Mouse (Mus musculus): ENCODE measurements around the gene Stab1.

Gene Stab1

DNA sequence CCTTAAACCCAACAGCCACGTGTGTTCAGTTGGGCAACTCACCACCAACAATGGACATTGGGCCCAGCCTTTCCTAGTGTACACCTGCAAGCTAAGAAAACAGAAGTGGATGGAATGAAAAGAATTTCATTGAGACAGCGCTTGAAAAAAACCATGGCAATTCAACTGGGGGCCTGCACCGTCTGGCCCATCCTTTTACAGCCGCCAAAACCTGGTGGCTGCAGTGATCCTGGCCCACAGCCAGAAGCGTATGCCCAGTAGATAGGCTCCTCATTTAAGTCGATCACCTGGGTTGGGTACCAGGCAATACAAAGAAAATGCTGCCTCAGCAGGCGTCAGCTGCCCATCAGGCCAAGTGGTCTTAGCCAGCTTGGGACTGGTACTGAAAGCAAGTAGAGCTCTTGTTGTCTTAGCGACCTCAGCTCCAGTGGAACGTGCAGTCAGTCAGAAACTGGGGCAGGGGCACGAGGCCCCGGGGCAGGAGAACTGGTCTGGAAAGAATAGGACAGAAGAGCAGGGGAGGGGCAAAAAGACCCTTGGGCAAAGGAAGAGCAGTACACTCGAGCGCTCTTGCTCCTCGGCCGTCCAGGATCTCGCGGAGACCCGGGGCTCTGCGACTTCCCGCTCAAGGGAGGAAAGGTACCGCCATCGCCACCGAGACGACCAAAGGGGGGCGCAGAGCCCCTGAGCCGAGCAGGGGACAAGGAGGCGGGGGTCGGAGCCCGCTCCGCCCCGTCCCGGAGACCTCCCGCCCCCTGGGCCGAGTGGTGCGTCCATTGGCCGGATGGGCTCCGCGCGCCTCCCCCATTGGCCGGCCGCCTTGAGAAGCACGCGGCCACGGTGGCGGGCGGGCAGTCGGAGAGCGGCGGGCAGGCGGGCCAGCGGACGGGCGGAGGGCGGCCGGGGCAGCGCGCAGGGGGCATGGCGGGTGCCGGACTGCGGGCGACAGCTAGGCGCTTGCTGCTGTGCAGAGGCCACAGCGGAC, 37.9 kb downstream of the Stab1 start, which contains the start of gene Nt5dc2:
Nt5dc2 (plus strand) TSS at position 818 of the 985 bp plus-strand sequence.
- peak; percentile 95 for DNase-seq

GRCm38 (mm10) chr14:31129326-31130235, 38.9 kb downstream of the Stab1 start:
- no peak for DNase-seq

GRCm38 (mm10) chr14:31128826-31129219, 39.6 kb downstream of the Stab1 start, which contains the start of gene Smim4:
Smim4 (minus strand) TSS chr14:31128956.
- DNase-seq, result peak; percentile 99

DNA sequence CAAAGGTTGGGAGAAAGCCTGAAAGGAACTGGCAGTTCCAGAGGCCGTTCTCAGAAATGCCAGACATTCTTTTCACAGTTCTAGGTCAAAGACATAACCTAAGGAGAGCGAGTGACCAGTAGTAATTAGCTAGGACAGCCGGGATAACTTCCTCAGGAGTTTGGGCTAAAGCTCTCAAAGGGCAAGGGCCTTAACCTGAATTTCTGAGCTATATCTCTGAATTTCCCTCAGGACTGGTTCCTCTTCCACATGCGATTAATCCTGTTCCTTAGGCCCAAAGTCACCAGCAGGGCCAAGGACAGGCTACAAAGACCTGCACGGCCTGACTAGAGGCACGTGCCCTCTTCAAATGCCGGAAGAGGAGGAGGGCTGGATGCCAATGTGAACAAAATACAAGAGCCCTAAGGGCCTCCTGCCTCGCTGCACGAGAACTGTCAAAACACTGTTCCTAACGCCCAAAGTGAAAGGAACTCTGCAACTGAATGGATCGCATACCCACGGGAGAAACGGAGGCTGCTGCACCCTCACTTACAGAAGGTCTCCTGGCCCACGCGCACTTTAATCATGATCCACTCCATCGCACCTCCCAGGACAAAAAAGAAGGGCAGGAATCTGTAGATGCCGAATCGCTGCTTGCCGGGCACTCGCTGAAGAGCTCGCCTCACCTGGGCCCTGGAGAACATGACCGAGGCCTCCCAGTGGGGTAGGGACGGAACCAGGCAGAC, 40.2 kb downstream of the Stab1 start:
- peak; percentile 79 for DNase-seq

GRCm38 (mm10) chr14:31126826-31127225, 41.6 kb downstream of the Stab1 start:
- DNase-seq, result no peak

- DNase-seq, result no peak
Measured at GRCm38 (mm10) chr14:31125106-31126075, 43.0 kb downstream of the Stab1 start.

- no peak for DNase-seq
Measured at GRCm38 (mm10) chr14:31115522-31115921, 52.9 kb downstream of the Stab1 start.

DNA sequence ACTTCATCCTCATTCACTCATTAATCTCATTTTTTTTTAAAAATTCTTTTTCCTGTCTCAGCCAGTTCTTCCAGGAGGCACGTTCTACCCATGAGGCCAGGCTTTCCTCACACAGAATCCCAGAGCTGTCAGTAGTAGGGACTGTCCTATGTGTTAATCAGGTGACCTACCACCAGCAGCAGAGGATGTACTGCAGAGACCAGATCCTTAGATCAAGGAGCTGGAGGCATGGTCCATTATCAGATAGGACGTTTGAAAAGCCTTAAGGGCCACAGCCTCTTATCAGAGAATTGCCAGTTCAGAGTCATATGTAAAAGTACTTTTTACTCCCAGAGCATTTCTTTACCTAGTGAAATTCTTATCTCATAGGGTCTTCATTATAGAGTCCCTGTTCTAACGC, 54.4 kb downstream of the Stab1 start:
- DNase-seq, result no peak

GRCm38 (mm10) chr14:31112187-31112586, 56.3 kb downstream of the Stab1 start:
- peak; percentile 30 for DNase-seq

GRCm38 (mm10) chr14:31110613-31111012, 57.8 kb downstream of the Stab1 start:
- DNase-seq, result no peak

DNA sequence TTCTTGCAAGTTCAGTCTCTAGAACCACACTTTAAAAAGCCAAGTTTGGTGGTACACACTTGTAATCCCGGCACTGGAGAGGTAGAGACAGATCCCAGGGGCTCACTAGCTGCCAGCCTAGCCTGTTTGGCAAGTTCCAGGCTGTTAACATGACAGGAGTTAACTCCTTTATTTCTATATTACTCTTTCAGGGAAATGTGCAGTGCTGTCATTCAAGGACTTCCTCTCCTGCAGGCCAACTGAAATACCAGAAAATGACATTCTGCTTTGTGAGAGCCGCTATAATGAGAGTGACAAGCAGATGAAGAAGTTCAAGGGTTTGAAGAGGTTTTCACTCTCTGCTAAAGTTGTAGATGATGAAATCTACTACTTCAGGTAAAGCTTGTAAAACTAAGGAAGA, 63.3 kb downstream of the Stab1 start:
- no peak for DNase-seq

- no peak for DNase-seq
Measured at GRCm38 (mm10) chr14:31089918-31090317, 78.5 kb downstream of the Stab1 start.
